Mouse (Mus musculus): ENCODE measurements around the gene Otoa. TPM values are rescaled to one million over a fixed set of nuclear protein-coding genes. Genes with fewer than 3 reads are reported as not detected.
A peak's percentile ranks its signal among the peaks of the same experiment; 100 is the strongest.

Otoa gene
- 0.18 and 0.20 TPM in 2 replicates for polyA plus RNA-seq (2015; fragmentation: Nextera tagmentation; extraction: Ambion mirVana)

DNA sequence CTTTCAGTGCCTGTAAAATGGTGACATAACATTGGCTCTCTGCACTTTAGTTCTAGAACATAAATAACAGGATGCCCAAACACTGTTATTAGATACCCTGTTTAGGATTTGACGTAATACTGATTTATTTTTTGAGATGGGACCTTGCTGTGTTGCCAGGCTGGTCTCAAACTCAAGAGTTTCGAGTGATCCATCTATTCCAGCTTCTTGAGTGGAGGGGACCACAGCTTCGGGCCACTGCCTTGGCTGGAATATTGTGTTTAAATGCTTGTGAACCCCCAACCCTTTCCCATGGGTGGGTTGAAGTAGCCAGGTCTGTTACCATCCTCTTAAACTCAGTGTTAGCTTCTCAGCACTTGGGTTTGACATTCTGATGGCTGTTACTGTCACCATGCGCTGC lies at the start of gene Otoa:
Gene Otoa (plus strand): TSS at position 301 of the 400 bp plus-strand sequence.
- Histone ChIP-seq H3K36me3 (peaks cover 5% of the 10 kb centered on the region; the same call in 1 of the 2 replicates), H3K9ac (no peak within 1 kb of the TSS), H3K27me3 (replicated peaks) (no peaks in the 10 kb centered on the region), H3K4me1 (replicated peaks) (no peaks in the 10 kb centered on the region), H3K4me3 (replicated peaks) (no peak within 1 kb of the TSS), H3K4me2 (replicated peaks) (no peak within 1 kb of the TSS), H3K9me3 (no peaks in the 10 kb centered on the region), H3K27ac (no peak within 1 kb of the TSS)
- no peak for ATAC-seq
- 84% methylated on average over 4 of the region's 4 CpGs for WGBS

GRCm38 (mm10) chr7:121033856-121034652 lies 47.4 kb upstream of the Otoa start, which contains the start of gene Mettl9:
Gene Mettl9 (plus strand): TSS chr7:121034445.
- H3K27ac ChIP-seq, result peak within 1 kb of the TSS; percentile 97
- no peaks in the 10 kb centered on the region for H3K36me3 ChIP-seq
- ATAC-seq, result peak; percentile 98
- H3K4me1 ChIP-seq (replicated peaks), result peaks cover 13% of the 10 kb centered on the region; the same call in 1 of the 2 replicates
- H3K9me3 ChIP-seq, result no peaks in the 10 kb centered on the region
- 3% methylated on average over 40 of the region's 43 CpGs for WGBS
- H3K4me2 ChIP-seq (replicated peaks), result peak within 1 kb of the TSS; percentile 75
- peak within 1 kb of the TSS; percentile 99 for H3K9ac ChIP-seq
- H3K27me3 ChIP-seq (replicated peaks), result no peaks in the 10 kb centered on the region
- H3K4me3 ChIP-seq (replicated peaks), result peak within 1 kb of the TSS; percentile 98

GRCm38 (mm10) chr7:121034701-121035141 lies 46.7 kb upstream of the Otoa start:
- WGBS, result under 1% methylated on average over 62 of the region's 63 CpGs
- Histone ChIP-seq H3K9ac (peak overlapping the region; percentile 99), H3K27me3 (replicated peaks) (no peaks in the 10 kb centered on the region), H3K4me2 (replicated peaks) (peak overlapping the region; percentile 53), H3K4me3 (replicated peaks) (peak overlapping the region; percentile 98), H3K27ac (peak overlapping the region; percentile 97), H3K36me3 (no peaks in the 10 kb centered on the region), H3K9me3 (no peaks in the 10 kb centered on the region), H3K4me1 (replicated peaks) (peaks cover 15% of the 10 kb centered on the region; the same call in 1 of the 2 replicates)
- ATAC-seq, result peak; percentile 84

DNA sequence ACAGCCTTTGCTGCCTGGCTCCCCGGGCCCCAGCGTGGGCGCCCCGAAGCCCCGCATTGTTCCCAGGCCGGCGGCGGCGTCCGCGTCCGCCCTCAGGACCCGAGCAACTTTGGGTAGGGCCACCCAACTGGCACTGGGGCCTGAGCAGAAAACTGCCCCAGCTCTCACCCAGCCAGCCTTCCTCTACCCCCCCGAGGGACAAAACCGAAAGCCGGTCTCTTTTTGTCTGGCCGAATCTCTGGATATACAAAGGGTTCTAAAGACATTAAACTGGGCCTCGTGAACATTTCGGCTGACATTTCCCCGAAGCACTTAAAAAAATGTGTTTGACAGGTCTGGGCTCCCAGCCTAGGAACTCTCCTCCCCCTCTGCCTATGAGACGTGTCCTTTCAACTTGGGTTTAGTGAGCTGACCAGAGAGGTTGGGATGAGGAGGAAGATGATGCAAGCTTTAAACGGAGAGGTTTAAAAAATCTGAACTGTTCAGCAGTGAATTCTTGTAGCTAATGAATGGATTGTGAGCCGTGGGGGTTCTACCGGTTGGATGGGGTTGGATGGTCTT lies 46.2 kb upstream of the Otoa start:
- Histone ChIP-seq H3K4me3 (replicated peaks) (peak overlapping the region; percentile 98), H3K4me1 (replicated peaks) (peaks cover 19% of the 10 kb centered on the region; the same call in 1 of the 2 replicates), H3K9me3 (no peaks in the 10 kb centered on the region), H3K27ac (peak overlapping the region; percentile 97), H3K9ac (peak overlapping the region; percentile 99), H3K36me3 (no peaks in the 10 kb centered on the region), H3K4me2 (replicated peaks) (peak overlapping the region; percentile 53), H3K27me3 (replicated peaks) (no peaks in the 10 kb centered on the region)
- under 1% methylated on average over 24 of the region's 24 CpGs for WGBS
- peak; percentile 52 for ATAC-seq

DNA sequence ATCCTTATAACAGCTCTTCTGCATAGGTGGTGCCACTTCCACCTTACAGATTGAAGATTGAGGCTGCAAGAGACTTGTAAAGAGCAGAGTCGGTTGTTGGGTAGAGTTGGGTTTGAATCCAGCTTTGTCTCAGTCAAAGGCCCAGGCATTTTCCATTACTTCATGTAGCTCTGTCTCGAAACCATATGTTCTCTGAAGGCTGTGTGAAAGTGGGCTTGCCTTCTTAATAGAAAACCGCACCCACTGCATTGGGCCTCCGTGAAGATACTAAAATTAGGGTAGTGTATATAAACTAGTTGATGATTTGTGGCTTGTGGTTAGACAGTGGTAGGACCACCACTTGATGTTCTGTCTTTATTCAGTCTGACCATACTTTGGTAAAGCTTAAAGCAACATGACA lies 40.9 kb upstream of the Otoa start:
- ATAC-seq, result no peak

DNA sequence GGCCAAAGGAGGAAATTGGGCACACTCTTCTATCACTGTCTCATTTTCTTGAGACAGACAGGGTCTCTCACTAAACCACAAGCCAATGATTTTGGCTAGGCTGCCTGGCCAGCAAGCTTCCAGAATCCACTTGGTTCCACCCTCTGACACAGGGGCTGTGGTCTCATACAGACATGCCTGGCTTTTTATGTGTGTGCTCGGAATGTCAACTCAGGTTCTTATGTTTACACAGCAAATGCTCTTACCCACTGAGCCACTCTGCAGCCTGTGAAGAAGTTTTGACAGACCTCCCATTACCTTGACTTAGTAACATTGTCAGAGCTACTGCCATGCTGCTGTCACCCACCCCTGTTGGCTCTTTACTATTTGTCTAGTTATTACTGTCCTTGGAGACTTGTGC lies 39.5 kb upstream of the Otoa start:
- WGBS, result 46% methylated on average over 1 of the region's 1 CpGs
- Histone ChIP-seq H3K4me3 (replicated peaks) (no peak overlapping the region), H3K9me3 (no peaks in the 10 kb centered on the region), H3K36me3 (no peaks in the 10 kb centered on the region), H3K4me1 (replicated peaks) (peaks cover 27% of the 10 kb centered on the region), H3K4me2 (replicated peaks) (no peak overlapping the region), H3K27me3 (replicated peaks) (no peaks in the 10 kb centered on the region), H3K9ac (no peak overlapping the region), H3K27ac (no peak overlapping the region)
- ATAC-seq, result no peak

More for the DNA sequence above, 40.9 kb upstream of the Otoa start:
- H3K4me1 ChIP-seq (replicated peaks), result peaks cover 34% of the 10 kb centered on the region
- H3K27me3 ChIP-seq (replicated peaks), result no peaks in the 10 kb centered on the region
- H3K9ac ChIP-seq, result no peak overlapping the region
- no peak overlapping the region for H3K4me2 ChIP-seq (replicated peaks)
- WGBS, result 79% methylated on average over 4 of the region's 4 CpGs
- H3K36me3 ChIP-seq, result no peaks in the 10 kb centered on the region
- no peak overlapping the region for H3K27ac ChIP-seq
- H3K4me3 ChIP-seq (replicated peaks), result no peak overlapping the region
- H3K9me3 ChIP-seq, result no peaks in the 10 kb centered on the region

DNA sequence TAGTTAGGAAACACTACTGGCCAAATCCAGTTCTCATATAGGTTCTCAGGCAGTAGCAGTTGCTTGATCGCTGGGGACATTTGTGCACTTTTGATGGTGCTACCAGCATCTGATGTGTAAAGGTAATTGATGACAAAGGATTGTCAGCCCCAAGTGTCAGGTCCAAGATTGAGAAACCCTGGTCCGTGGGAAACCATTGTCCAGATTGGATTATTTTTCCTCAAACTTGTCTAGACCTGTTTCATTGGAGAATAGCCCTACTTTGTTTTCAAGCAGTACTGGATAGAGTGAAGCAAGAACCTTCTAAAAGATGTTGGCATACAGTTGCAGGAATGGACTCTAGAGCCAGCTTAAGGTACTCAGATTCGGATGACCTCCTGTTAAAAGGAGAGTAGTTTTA lies 38.4 kb upstream of the Otoa start:
- Histone ChIP-seq H3K9ac (no peak overlapping the region), H3K27me3 (replicated peaks) (no peaks in the 10 kb centered on the region), H3K36me3 (no peaks in the 10 kb centered on the region), H3K4me2 (replicated peaks) (no peak overlapping the region), H3K4me3 (replicated peaks) (no peak overlapping the region), H3K9me3 (no peaks in the 10 kb centered on the region), H3K4me1 (replicated peaks) (peaks cover 24% of the 10 kb centered on the region), H3K27ac (no peak overlapping the region)
- WGBS, result 92% methylated on average over 3 of the region's 3 CpGs
- ATAC-seq, result no peak

GRCm38 (mm10) chr7:121043510-121043909 lies 37.9 kb upstream of the Otoa start:
- Histone ChIP-seq H3K9me3 (no peaks in the 10 kb centered on the region), H3K4me2 (replicated peaks) (no peak overlapping the region), H3K4me3 (replicated peaks) (no peak overlapping the region), H3K9ac (no peak overlapping the region), H3K36me3 (no peaks in the 10 kb centered on the region), H3K27ac (no peak overlapping the region), H3K27me3 (replicated peaks) (no peaks in the 10 kb centered on the region), H3K4me1 (replicated peaks) (peaks cover 22% of the 10 kb centered on the region)
- 86% methylated on average over 1 of the region's 1 CpGs for WGBS
- no peak for ATAC-seq

- H3K9ac ChIP-seq, result no peak overlapping the region
- H3K9me3 ChIP-seq, result no peaks in the 10 kb centered on the region
- ATAC-seq, result no peak
- no peaks in the 10 kb centered on the region for H3K36me3 ChIP-seq
- H3K4me1 ChIP-seq (replicated peaks), result peaks cover 22% of the 10 kb centered on the region
- H3K4me2 ChIP-seq (replicated peaks), result no peak overlapping the region
- H3K27ac ChIP-seq, result no peak overlapping the region
- no peak overlapping the region for H3K4me3 ChIP-seq (replicated peaks)
- H3K27me3 ChIP-seq (replicated peaks), result no peaks in the 10 kb centered on the region
- WGBS, result 82% methylated on average over 1 of the region's 1 CpGs
These were observed 37.2 kb upstream of the Otoa start for GRCm38 (mm10) chr7:121044251-121044650.

GRCm38 (mm10) chr7:121045671-121046453 lies 35.6 kb upstream of the Otoa start:
- peak; percentile 91 for ATAC-seq
- peak overlapping the region; percentile 18; the same call in 1 of the 2 replicates for H3K27ac ChIP-seq
- H3K36me3 ChIP-seq, result no peaks in the 10 kb centered on the region
- peaks cover 14% of the 10 kb centered on the region for H3K4me1 ChIP-seq (replicated peaks)
- no peaks in the 10 kb centered on the region for H3K27me3 ChIP-seq (replicated peaks)
- H3K9ac ChIP-seq, result no peak overlapping the region
- no peak overlapping the region for H3K4me2 ChIP-seq (replicated peaks)
- H3K4me3 ChIP-seq (replicated peaks), result no peak overlapping the region
- 53% methylated on average over 6 of the region's 6 CpGs for WGBS
- no peaks in the 10 kb centered on the region for H3K9me3 ChIP-seq

GRCm38 (mm10) chr7:121047624-121048023 lies 33.8 kb upstream of the Otoa start:
- 95% methylated on average over 2 of the region's 2 CpGs for WGBS
- peaks cover 7% of the 10 kb centered on the region; the same call in 1 of the 2 replicates for H3K4me1 ChIP-seq (replicated peaks)
- no peaks in the 10 kb centered on the region for H3K9me3 ChIP-seq
- H3K4me3 ChIP-seq (replicated peaks), result no peak overlapping the region
- no peak overlapping the region for H3K4me2 ChIP-seq (replicated peaks)
- H3K36me3 ChIP-seq, result peaks cover 3% of the 10 kb centered on the region; the same call in 1 of the 2 replicates
- no peak overlapping the region for H3K9ac ChIP-seq
- H3K27ac ChIP-seq, result no peak overlapping the region
- no peak for ATAC-seq
- H3K27me3 ChIP-seq (replicated peaks), result no peaks in the 10 kb centered on the region

DNA sequence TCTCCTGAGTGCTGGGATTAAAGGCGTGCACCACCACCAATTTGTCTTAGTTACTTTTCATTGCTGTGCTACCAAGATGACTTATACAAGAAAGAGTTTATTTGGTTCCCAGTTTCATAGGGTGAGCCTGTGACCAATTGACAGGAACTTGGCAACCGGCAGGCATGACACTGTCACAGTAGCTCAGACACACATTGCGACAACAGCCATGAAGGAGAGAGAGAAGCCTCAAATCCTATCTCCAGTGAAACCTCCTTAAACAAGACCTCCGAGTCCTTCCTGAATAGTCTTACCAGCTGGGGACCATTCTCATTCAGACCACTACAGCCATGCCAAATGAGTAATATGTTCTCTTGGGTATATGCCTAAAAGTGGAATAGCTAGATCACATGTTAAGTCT lies 28.4 kb upstream of the Otoa start:
- 83% methylated on average over 4 of the region's 4 CpGs for WGBS
- H3K27me3 ChIP-seq (replicated peaks), result no peaks in the 10 kb centered on the region
- H3K4me2 ChIP-seq (replicated peaks), result no peak overlapping the region

More for the DNA sequence above, 28.4 kb upstream of the Otoa start:
- no peaks in the 10 kb centered on the region for H3K9me3 ChIP-seq
- H3K36me3 ChIP-seq, result peaks cover 6% of the 10 kb centered on the region; the same call in 1 of the 2 replicates
- no peak for ATAC-seq
- no peak overlapping the region for H3K27ac ChIP-seq
- H3K4me3 ChIP-seq (replicated peaks), result no peak overlapping the region
- H3K4me1 ChIP-seq (replicated peaks), result no peaks in the 10 kb centered on the region
- H3K9ac ChIP-seq, result no peak overlapping the region
